ENCODE assay signal across 9 mouse cellular contexts in the genomic region with DNA sequence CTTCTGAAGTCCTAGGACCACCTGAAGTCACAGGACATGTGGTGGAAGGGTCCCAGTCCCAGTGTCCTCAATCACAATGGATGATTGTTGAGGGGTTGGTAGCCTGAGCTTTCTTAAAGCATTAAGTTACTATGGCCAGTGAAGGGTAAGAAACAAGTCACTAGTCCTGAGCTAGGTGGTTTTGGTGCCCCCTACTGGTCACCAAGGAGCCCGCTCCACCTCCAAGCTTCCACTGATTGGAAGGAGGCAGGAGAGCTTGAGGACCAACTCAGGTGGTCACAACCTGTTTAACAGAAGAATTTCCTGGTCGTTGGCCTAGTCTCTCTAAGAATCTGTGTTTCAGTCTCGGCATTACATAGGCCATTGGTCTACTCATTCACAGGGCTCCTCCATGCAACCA. TPM values are rescaled to one million over a fixed set of nuclear protein-coding genes. Genes with fewer than 3 reads are reported as not detected.
DNase-seq lines count a peak whose midpoint lies in the region; ATAC-seq lines count a peak whose summit lies in the region.
"Had no signal": no experiment of that assay in that cellular context is flagged by ENCODE, and none has a peak within 500 bp of the region (broad histone marks: within the 10 kb centered on the region; RNA-seq: fewer than 3 reads in every experiment).

No protein-coding gene starts in this region.

- WGBS in liver, embryonic 12.5 days (ENCODE audit: insufficient replicate concordance), result 11% methylated on average over 3 of the region's 3 CpGs
- WGBS in hindbrain, embryonic 14.5 days, result 9% methylated on average over 3 of the region's 3 CpGs

- H3K27ac ChIP-seq in liver, embryonic 12.5 days, result no peak overlapping the region
- H3K27ac ChIP-seq in hindbrain, embryonic 14.5 days, result no peak overlapping the region
- H3K27ac ChIP-seq: heart, embryonic 15.5 days had no signal

- ATAC-seq in CD4-positive, CD25-positive, alpha-beta regulatory T cell, adult 4 months, result no peak
- no peak for ATAC-seq in liver, embryonic 12.5 days
- no peak for ATAC-seq in hindbrain, embryonic 14.5 days (ENCODE audit: low FRiP score)

- no peak overlapping the region for H3K4me2 ChIP-seq in liver, embryonic 12.5 days
- H3K4me2 ChIP-seq in hindbrain, embryonic 14.5 days (replicated peaks), result no peak overlapping the region
- H3K4me2 ChIP-seq: heart, embryonic 15.5 days had no signal

- H3K4me3 ChIP-seq in liver, embryonic 12.5 days, result no peak overlapping the region
- H3K4me3 ChIP-seq in hindbrain, embryonic 14.5 days (replicated peaks; ENCODE audit: low read length), result no peak overlapping the region
- H3K4me3 ChIP-seq: heart, embryonic 15.5 days had no signal

- H3K4me1 ChIP-seq in liver, embryonic 12.5 days, result peaks cover 10% of the 10 kb centered on the region; the same call in 1 of the 2 replicates
- peaks cover 16% of the 10 kb centered on the region for H3K4me1 ChIP-seq in hindbrain, embryonic 14.5 days (replicated peaks; ENCODE audit: control insufficient read depth, insufficient read depth, low read length)

- no peaks in the 10 kb centered on the region for H3K36me3 ChIP-seq in liver, embryonic 12.5 days
- H3K36me3 ChIP-seq in hindbrain, embryonic 14.5 days (replicated peaks; ENCODE audit: control insufficient read depth, insufficient read depth), result no peaks in the 10 kb centered on the region
- H3K36me3 ChIP-seq in splenic B cell, adult 2 months (ENCODE audit: control insufficient read depth, insufficient read depth, low read length, poor library complexity, severe bottlenecking), result no peaks in the 10 kb centered on the region
- H3K36me3 ChIP-seq: heart, embryonic 15.5 days had no signal

- H3K9me3 ChIP-seq in liver, embryonic 12.5 days (replicated peaks), result no peaks in the 10 kb centered on the region
- H3K9me3 ChIP-seq in hindbrain, embryonic 14.5 days (ENCODE audit: control insufficient read depth, low read length), result no peaks in the 10 kb centered on the region
- H3K9me3 ChIP-seq: heart, embryonic 15.5 days had no signal

- peaks cover 70% of the 10 kb centered on the region for H3K27me3 ChIP-seq in liver, embryonic 12.5 days (replicated peaks)
- H3K27me3 ChIP-seq in hindbrain, embryonic 14.5 days (ENCODE audit: control insufficient read depth, insufficient read depth, low read length), result 0 out of 2 replicates have a peak, but pooled peaks cover 8% of the 10 kb centered on the region
- H3K27me3 ChIP-seq in splenic B cell, adult 2 months (ENCODE audit: control insufficient read depth, insufficient read depth, low read length, poor library complexity, severe bottlenecking), result no peaks in the 10 kb centered on the region

- peak; percentile 49 for DNase-seq in CD4-positive, CD25-positive, alpha-beta regulatory T cell, adult 2 months (ENCODE audit: low read depth, low spot score)
- peak; percentile 44 for DNase-seq in liver
- peak; percentile 53 to 64 for DNase-seq in cerebellum, adult 18-20 months
- DNase-seq in hindbrain, embryonic 14.5 days (ENCODE audit: low spot score), result peak; percentile 81
- DNase-seq in lung, postnatal 14 days, result peak; percentile 34
- DNase-seq in splenic B cell, adult 2 months (ENCODE audit: low read depth, low spot score), result peak; percentile 34

- no peak overlapping the region for H3K9ac ChIP-seq in liver, embryonic 12.5 days
- H3K9ac ChIP-seq in hindbrain, embryonic 14.5 days, result no peak overlapping the region
- H3K9ac ChIP-seq: heart, embryonic 15.5 days had no signal

RNA-seq across cellular contexts. Expression of gene Crtac1, which starts 2.2 kb away (rescaled TPM):
- not detected for polyA plus RNA-seq in CD4-positive, CD25-positive, alpha-beta regulatory T cell, adult 4 months (2017; shearing (Covaris generic))
- polyA plus RNA-seq in liver, embryonic 12.5 days (2016; fragmentation: Nextera tagmentation; extraction: Ambion mirVana), result 0.08 TPM in 1 of 2 replicates, not detected in the other
- 42.2 and 43.8 TPM in 2 replicates for polyA plus RNA-seq in hindbrain, embryonic 14.5 days (2014; fragmentation: Nextera tagmentation; extraction: Ambion mirVana)

Comparison
In these comparisons a context has a peak if more than half of its experiments do, and no peak if none do; other contexts are left out.
1. RNA of gene Crtac1, which starts 2.2 kb away (polyA plus RNA-seq): 42.2 to 43.8 TPM in hindbrain, embryonic 14.5 days; not detected in CD4-positive, CD25-positive, alpha-beta regulatory T cell, adult 4 months and 0.08 TPM in liver, embryonic 12.5 days; every median in the first group is over 10 times any median in the second.
2. Peak in every context shown above with its lines, with median percentiles within 50 percentile points of each other: DNase-seq.